ENCODE assay signal across 10 mouse cellular contexts in genomic region chr3:97363418-97364098, GRCm38 (mm10). TPM values are rescaled to one million over a fixed set of nuclear protein-coding genes. Genes with fewer than 3 reads are reported as not detected.
A peak's percentile ranks its signal among the peaks of the same experiment; 100 is the strongest.
DNase-seq lines count a peak whose midpoint lies in the region; ATAC-seq and TF ChIP-seq lines count a peak whose summit lies in the region.
"Had no signal": no experiment of that assay in that cellular context is flagged by ENCODE, and none has a peak within 500 bp of the region (broad histone marks: within the 10 kb centered on the region; RNA-seq: fewer than 3 reads in every experiment).

No protein-coding gene starts in this region.

- peaks cover 5% of the 10 kb centered on the region; the same call in 1 of the 2 replicates for H3K4me1 ChIP-seq in heart, postnatal 0 days (ENCODE audit: control insufficient read depth, insufficient read depth)

- no peaks in the 10 kb centered on the region for H3K36me3 ChIP-seq in heart, postnatal 0 days (replicated peaks; ENCODE audit: control insufficient read depth, insufficient read depth, low read length)

- TF ChIP-seq CTCF in heart, postnatal 0 days (IDR thresholded peaks at IDR 0.05; ENCODE audit: low read depth), result no peak

- H3K27me3 ChIP-seq in heart, postnatal 0 days (ENCODE audit: control insufficient read depth, insufficient read depth, low read length), result no peaks in the 10 kb centered on the region

- no peak for TF ChIP-seq EP300 in heart, postnatal 0 days (IDR thresholded peaks at IDR 0.05; ENCODE audit: low read depth)

- no peak overlapping the region for H3K4me2 ChIP-seq in heart, postnatal 0 days (ENCODE audit: low read depth, low read length)

- no peak overlapping the region for H3K4me3 ChIP-seq in heart, postnatal 0 days (ENCODE audit: low read depth, low read length)

- 12% methylated on average over 3 of the region's 3 CpGs for WGBS in heart, postnatal 0 days

- ATAC-seq in heart, postnatal 0 days (ENCODE audit: insufficient read depth, low read depth), result peak; percentile 94

- no peaks in the 10 kb centered on the region for H3K9me3 ChIP-seq in heart, postnatal 0 days (replicated peaks; ENCODE audit: control insufficient read depth, low read length)

- DNase-seq in cerebellum, adult 11 months, result peak; percentile 8
- no peak for DNase-seq in cerebellum, postnatal 4 days (ENCODE audit: low spot score in 2 of 2)
- peak; percentile 4 for DNase-seq in Muller cell, postnatal 12 days (ENCODE audit: inconsistent ontology term)
- peak; percentile 63 for DNase-seq in heart, postnatal 0 days (ENCODE audit: low spot score)
- peak; percentile 52 to 70 for DNase-seq in kidney, postnatal 36 days
- no peak for DNase-seq in spleen, postnatal 10 days (ENCODE audit: low spot score in 2 of 2)
- DNase-seq in urinary bladder, adult 2 months (ENCODE audit: low spot score), result no peak
- DNase-seq in thymus, postnatal 25 days, result no peak
- DNase-seq: thymus, postnatal 4 days had no signal

- H3K9ac ChIP-seq in heart, postnatal 0 days (replicated peaks; ENCODE audit: low read depth, low read length), result no peak overlapping the region

- no peak overlapping the region for H3K27ac ChIP-seq in heart, postnatal 0 days (ENCODE audit: low read depth)

RNA-seq across cellular contexts. Expression of gene Olfr1402, which starts 58.3 kb away (rescaled TPM):
- not detected in 2 replicates for total RNA-seq in heart, postnatal 0 days (2014; rRNA removed; ENCODE audit: low replicate concordance)
- polyA plus RNA-seq in heart, postnatal 0 days (2015; fragmentation: Nextera tagmentation; extraction: Ambion mirVana), result not detected in 2 replicates
- not detected in 2 replicates for polyA plus RNA-seq in urinary bladder, adult 2 months (2012; rRNA removed)
- total RNA-seq: left cerebral cortex, postnatal 14 days had no signal

Comparison
In these comparisons a context has a peak if more than half of its experiments do, and no peak if none do; other contexts are left out.
1. DNase-seq: peak in cerebellum, adult 11 months (single experiment), Muller cell, postnatal 12 days (single experiment), heart, postnatal 0 days (single experiment) and kidney, postnatal 36 days (2 of 2); none in cerebellum, postnatal 4 days (0 of 2), spleen, postnatal 10 days (0 of 2), urinary bladder, adult 2 months (single experiment) and thymus, postnatal 25 days (single experiment).